Mouse (Mus musculus) liver, embryonic 11.5 days (tissue): Measurements from ENCODE around the gene Farp2. TPM values are rescaled to one million over a fixed set of nuclear protein-coding genes. Genes with fewer than 3 reads are reported as not detected.

Experiments used
- polyA plus RNA-seq: library from polyadenylated mRNA; unstranded; fragments of >200 nt; fragmentation: Nextera tagmentation; extraction: Ambion mirVana; gene quantifications from 2 replicates; pipeline ENCODE4 v1.2.1, GENCODE M21; 2014

Gene Farp2
- polyA plus RNA-seq, 1 experiment from 2014 or later = 2.3 TPM

Other genes starting within 250 kb of the Farp2 start
- 24.3 and 27.2 TPM in 2 replicates for gene Mterf4, start 206.2 kb upstream of the Farp2 start, polyA plus RNA-seq
- 63.9 and 79.9 TPM in 2 replicates for gene Ppp1r7, start 169.2 kb upstream of the Farp2 start, polyA plus RNA-seq
- 13.9 and 14.0 TPM in 2 replicates for gene Pask, start 168.6 kb upstream of the Farp2 start, polyA plus RNA-seq
- 0.22 and 0.23 TPM in 2 replicates for gene Ano7, start 138.1 kb upstream of the Farp2 start, polyA plus RNA-seq
- gene Hdlbp, start 33.3 kb upstream of the Farp2 start, polyA plus RNA-seq = 106 and 113 TPM in 2 replicates
- gene Stk25, start 146.6 kb downstream of the Farp2 start, polyA plus RNA-seq = 97.7 and 102 TPM in 2 replicates
- gene Bok, start 173.6 kb downstream of the Farp2 start, polyA plus RNA-seq = 11.3 and 12.2 TPM in 2 replicates
- 86.2 and 87.6 TPM in 2 replicates for gene Atg4b, start 239.4 kb downstream of the Farp2 start, polyA plus RNA-seq
- 28.9 and 31.7 TPM in 2 replicates for gene Thap4, start 242.8 kb downstream of the Farp2 start, polyA plus RNA-seq